Mouse (Mus musculus): ENCODE measurements around the gene Serpinb6c. TPM values are rescaled to one million over a fixed set of nuclear protein-coding genes. Genes with fewer than 3 reads are reported as not detected.
"Not testable (repeated sequence)": the region's sequence is repeated elsewhere in the genome, so short reads cannot be mapped to it uniquely, and the experiment has no call there.

The Serpinb6c gene
- polyA plus RNA-seq (2016; fragmentation: Nextera tagmentation; extraction: Ambion mirVana) = 0.19 TPM in 2 replicates

- Histone ChIP-seq H3K9ac (no peak within 1 kb of the TSS), H3K9me3 (no peaks in the 10 kb centered on the region), H3K4me2 (no peak within 1 kb of the TSS), H3K4me1 (no peaks in the 10 kb centered on the region), H3K4me3 (replicated peaks) (no peak within 1 kb of the TSS), H3K27ac (no peak within 1 kb of the TSS), H3K36me3 (replicated peaks) (no peaks in the 10 kb centered on the region), H3K27me3 (no peaks in the 10 kb centered on the region)
- WGBS = 75% methylated on average over 18 of the region's 18 CpGs
- no peak for ATAC-seq (ENCODE audit: low FRiP score)
Measured at GRCm38 (mm10) chr13:33905176-33905954, at the start of gene Serpinb6c. Gene Serpinb6c (minus strand): TSS chr13:33905708.

GRCm38 (mm10) chr13:33952947-33953346, 47.4 kb upstream of the Serpinb6c start:
- no peaks in the 10 kb centered on the region for H3K9me3 ChIP-seq
- H3K4me1 ChIP-seq = no peaks in the 10 kb centered on the region
- H3K9ac ChIP-seq = no peak overlapping the region
- no peaks in the 10 kb centered on the region for H3K27me3 ChIP-seq
- 91% methylated on average over 2 of the region's 2 CpGs for WGBS
- no peak overlapping the region for H3K27ac ChIP-seq
- no peak overlapping the region for H3K4me2 ChIP-seq
- no peak for ATAC-seq (ENCODE audit: low FRiP score)
- no peak overlapping the region for H3K4me3 ChIP-seq (replicated peaks)
- H3K36me3 ChIP-seq (replicated peaks) = no peaks in the 10 kb centered on the region

- H3K27me3 ChIP-seq = no peaks in the 10 kb centered on the region
- H3K9ac ChIP-seq = no peak overlapping the region
- H3K36me3 ChIP-seq (replicated peaks) = no peaks in the 10 kb centered on the region
- no peak for ATAC-seq (ENCODE audit: low FRiP score)
- 62% methylated on average over 1 of the region's 1 CpGs for WGBS
- H3K27ac ChIP-seq = no peak overlapping the region
- H3K4me1 ChIP-seq = no peaks in the 10 kb centered on the region
- no peaks in the 10 kb centered on the region for H3K9me3 ChIP-seq
- H3K4me2 ChIP-seq = no peak overlapping the region
- H3K4me3 ChIP-seq (replicated peaks) = no peak overlapping the region
Measured at GRCm38 (mm10) chr13:33952075-33952449, 46.6 kb upstream of the Serpinb6c start.

- no peak overlapping the region for H3K27ac ChIP-seq
- H3K9ac ChIP-seq = no peak overlapping the region
- WGBS = 78% methylated on average over 4 of the region's 4 CpGs
- H3K36me3 ChIP-seq (replicated peaks) = no peaks in the 10 kb centered on the region
- H3K4me3 ChIP-seq (replicated peaks) = no peak overlapping the region
- H3K4me1 ChIP-seq = no peaks in the 10 kb centered on the region
- ATAC-seq (ENCODE audit: low FRiP score) = no peak
- no peaks in the 10 kb centered on the region for H3K27me3 ChIP-seq
- H3K9me3 ChIP-seq = no peaks in the 10 kb centered on the region
- H3K4me2 ChIP-seq = no peak overlapping the region
Measured at GRCm38 (mm10) chr13:33951308-33952074, 46.0 kb upstream of the Serpinb6c start.

GRCm38 (mm10) chr13:33942212-33942779, 36.8 kb upstream of the Serpinb6c start:
- Histone ChIP-seq H3K9me3 (no peaks in the 10 kb centered on the region), H3K9ac (no peak overlapping the region), H3K27me3 (no peaks in the 10 kb centered on the region), H3K36me3 (replicated peaks) (no peaks in the 10 kb centered on the region), H3K4me3 (replicated peaks) (no peak overlapping the region), H3K4me1 (no peaks in the 10 kb centered on the region), H3K27ac (no peak overlapping the region), H3K4me2 (no peak overlapping the region)
- 47% methylated on average over 4 of the region's 4 CpGs for WGBS
- ATAC-seq (ENCODE audit: low FRiP score) = no peak

GRCm38 (mm10) chr13:33941288-33941808, 35.8 kb upstream of the Serpinb6c start:
- Histone ChIP-seq H3K9ac (no peak overlapping the region), H3K27ac (no peak overlapping the region), H3K4me1 (no peaks in the 10 kb centered on the region), H3K4me2 (no peak overlapping the region), H3K27me3 (no peaks in the 10 kb centered on the region), H3K9me3 (no peaks in the 10 kb centered on the region), H3K4me3 (replicated peaks) (no peak overlapping the region), H3K36me3 (replicated peaks) (no peaks in the 10 kb centered on the region)
- 89% methylated on average over 5 of the region's 5 CpGs for WGBS
- ATAC-seq (ENCODE audit: low FRiP score) = no peak

- not testable (repeated sequence) for ATAC-seq (ENCODE audit: low FRiP score); H3K36me3 ChIP-seq (replicated peaks); H3K27ac ChIP-seq; H3K4me2 ChIP-seq; H3K9me3 ChIP-seq; H3K9ac ChIP-seq; H3K4me1 ChIP-seq; H3K4me3 ChIP-seq (replicated peaks); H3K27me3 ChIP-seq
Measured at GRCm38 (mm10) chr13:33937587-33937986, 32.1 kb upstream of the Serpinb6c start.

- no peaks in the 10 kb centered on the region for H3K36me3 ChIP-seq (replicated peaks)
- ATAC-seq (ENCODE audit: low FRiP score) = no peak
- H3K27ac ChIP-seq = no peak overlapping the region
- H3K4me2 ChIP-seq = no peak overlapping the region
- H3K27me3 ChIP-seq = 0 out of 2 replicates have a peak, but pooled peaks cover 4% of the 10 kb centered on the region
- H3K4me3 ChIP-seq (replicated peaks) = no peak overlapping the region
- no peaks in the 10 kb centered on the region for H3K9me3 ChIP-seq
- 83% methylated on average over 5 of the region's 5 CpGs for WGBS
- H3K4me1 ChIP-seq = peaks cover 2% of the 10 kb centered on the region; the same call in 1 of the 2 replicates
- H3K9ac ChIP-seq = no peak overlapping the region
Measured at GRCm38 (mm10) chr13:33937151-33937550, 31.6 kb upstream of the Serpinb6c start.

- Histone ChIP-seq H3K27ac (no peak overlapping the region), H3K27me3 (0 out of 2 replicates have a peak, but pooled peaks cover 4% of the 10 kb centered on the region), H3K4me1 (peaks cover 2% of the 10 kb centered on the region; the same call in 1 of the 2 replicates), H3K4me3 (replicated peaks) (peak overlapping the region; percentile 57), H3K36me3 (replicated peaks) (no peaks in the 10 kb centered on the region), H3K9me3 (no peaks in the 10 kb centered on the region), H3K9ac (peak overlapping the region; percentile 70), H3K4me2 (peak overlapping the region; percentile 87)
- peak; percentile 87 for ATAC-seq (ENCODE audit: low FRiP score)
- under 1% methylated on average over 31 of the region's 44 CpGs for WGBS
Measured at GRCm38 (mm10) chr13:33935465-33936181, 30.1 kb upstream of the Serpinb6c start.

- ATAC-seq (ENCODE audit: low FRiP score) = no peak
- WGBS = 79% methylated on average over 6 of the region's 6 CpGs
- Histone ChIP-seq H3K4me3 (replicated peaks) (no peak overlapping the region), H3K4me1 (peaks cover 2% of the 10 kb centered on the region; the same call in 1 of the 2 replicates), H3K9ac (no peak overlapping the region), H3K27me3 (0 out of 2 replicates have a peak, but pooled peaks cover 4% of the 10 kb centered on the region), H3K9me3 (no peaks in the 10 kb centered on the region), H3K4me2 (0 out of 2 replicates have a peak overlapping the region, but pooled peaks have one; percentile 87), H3K27ac (no peak overlapping the region), H3K36me3 (replicated peaks) (no peaks in the 10 kb centered on the region)
Measured at GRCm38 (mm10) chr13:33934743-33935142, 29.2 kb upstream of the Serpinb6c start.

- no peak overlapping the region for H3K4me3 ChIP-seq (replicated peaks)
- H3K36me3 ChIP-seq (replicated peaks) = no peaks in the 10 kb centered on the region
- ATAC-seq (ENCODE audit: low FRiP score) = no peak
- 79% methylated on average over 3 of the region's 3 CpGs for WGBS
- H3K4me2 ChIP-seq = no peak overlapping the region
- no peak overlapping the region for H3K27ac ChIP-seq
- H3K9ac ChIP-seq = no peak overlapping the region
- peaks cover 1% of the 10 kb centered on the region; the same call in 1 of the 2 replicates for H3K4me1 ChIP-seq
- H3K9me3 ChIP-seq = no peaks in the 10 kb centered on the region
- H3K27me3 ChIP-seq = 0 out of 2 replicates have a peak, but pooled peaks cover 4% of the 10 kb centered on the region
Measured at GRCm38 (mm10) chr13:33930912-33931311, 25.4 kb upstream of the Serpinb6c start.

All from forebrain, embryonic 12.5 days (tissue).